Mouse (Mus musculus) cerebellum, postnatal 25 days (tissue): ENCODE measurements around the gene Psd.

Experiments used
- DNase-seq, 2 experiments: peaks; one replicate each; pipeline ENCODE4 v3.0.0; 2021; ENCODE audit warnings: mixed read lengths in 2 of 2

Psd gene

GRCm38 (mm10) chr19:46320076-46320785 is 6.7 kb downstream of the Psd start:
- DNase-seq = peak; percentile 23 to 34

- DNase-seq = peak; percentile 70 to 82
These were observed 8.2 kb downstream of the Psd start for GRCm38 (mm10) chr19:46318586-46319378.

DNA sequence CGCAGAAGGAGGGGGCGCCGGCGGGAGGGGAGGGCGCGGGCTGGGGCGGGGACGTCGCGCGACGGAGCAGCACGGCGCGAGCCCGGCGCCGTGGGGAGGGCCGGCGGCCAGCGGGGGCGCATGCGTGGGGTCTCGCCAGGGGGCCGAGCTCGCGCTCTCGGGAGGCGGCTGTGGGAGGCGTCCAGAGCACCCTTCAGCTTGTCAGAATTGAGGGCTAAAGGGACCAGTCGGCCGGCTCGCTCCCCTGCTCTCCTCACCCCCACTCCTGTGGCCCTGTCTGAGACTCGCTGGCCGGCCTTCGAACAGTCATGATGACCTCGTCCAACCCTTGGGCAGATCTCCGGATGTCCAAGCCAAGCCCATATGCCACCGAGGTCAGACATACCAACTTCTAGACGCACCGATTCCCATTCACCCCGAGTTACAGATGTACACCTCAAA is 8.9 kb downstream of the Psd start:
- DNase-seq = peak; percentile 57 to 64

DNA sequence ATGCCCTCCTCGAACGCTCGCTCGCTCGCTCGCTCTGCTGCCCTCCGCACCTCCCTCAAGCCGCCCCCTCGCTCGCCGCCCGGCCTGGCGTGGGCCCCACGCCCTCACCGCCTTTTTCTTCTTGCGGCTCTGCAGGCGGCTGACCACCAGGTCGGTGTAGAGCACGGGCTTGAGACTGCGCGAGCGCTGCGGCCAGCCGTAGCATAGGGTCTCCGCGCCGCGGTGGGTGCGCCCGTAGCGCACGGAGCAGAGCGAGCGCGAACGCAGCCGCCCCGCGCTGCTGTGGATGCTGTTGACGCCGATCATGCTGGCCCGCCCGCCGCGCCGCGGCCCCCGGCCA is 9.4 kb downstream of the Psd start:
- DNase-seq = peak; percentile 31 to 49

GRCm38 (mm10) chr19:46316846-46317545 is 10.0 kb downstream of the Psd start:
- DNase-seq = peak; percentile 13 to 28

GRCm38 (mm10) chr19:46315752-46316610 is 11.0 kb downstream of the Psd start:
- peak; percentile 5 for DNase-seq

DNA sequence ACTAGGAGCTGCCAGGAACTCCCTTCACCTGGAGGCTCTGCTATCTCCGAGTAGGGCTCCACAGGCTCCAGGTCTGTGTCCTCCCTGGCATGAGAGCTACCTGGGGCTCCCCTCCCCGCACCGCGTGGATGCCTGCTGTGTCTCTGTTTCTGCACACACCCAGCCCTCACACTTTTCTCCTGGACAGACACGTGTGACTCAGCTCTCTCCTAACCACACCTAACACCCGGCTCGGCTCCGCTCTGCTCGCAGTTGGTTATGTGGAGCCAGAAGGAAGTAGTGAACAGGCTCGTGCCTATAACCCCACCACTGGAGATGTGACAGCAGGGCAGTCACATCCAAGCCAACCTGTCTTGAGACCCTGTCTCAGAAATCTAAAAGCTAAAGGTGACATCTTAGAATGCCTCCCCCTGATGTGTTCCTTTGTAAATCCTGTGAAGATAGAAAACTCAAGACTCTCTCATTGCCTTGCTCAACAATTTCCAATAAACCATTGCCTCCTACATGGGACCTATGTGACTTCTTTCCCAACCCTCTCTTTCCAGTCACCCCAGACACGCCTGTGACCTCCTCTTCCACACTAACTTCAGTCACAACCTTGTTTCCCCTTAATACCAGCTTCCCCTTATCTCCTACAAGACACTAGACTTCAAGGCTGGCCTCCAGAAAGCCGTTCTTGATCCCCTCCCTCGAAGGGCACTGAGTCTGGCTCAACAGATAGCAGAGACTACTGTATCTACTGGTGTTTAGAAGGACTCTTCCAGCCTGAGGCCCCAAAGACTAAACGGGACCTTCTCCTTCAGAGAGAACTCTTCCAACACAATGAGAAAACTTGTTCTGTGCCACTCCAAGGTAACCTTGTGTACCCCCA is 11.8 kb downstream of the Psd start:
- DNase-seq = peak; percentile 5 to 7

- DNase-seq = peak; percentile 21 to 59
These were observed 12.8 kb downstream of the Psd start for GRCm38 (mm10) chr19:46314151-46314601.

- DNase-seq = peak in 1 of 2 experiments; percentile 5
These were observed 13.4 kb downstream of the Psd start for GRCm38 (mm10) chr19:46313591-46313990.

DNA sequence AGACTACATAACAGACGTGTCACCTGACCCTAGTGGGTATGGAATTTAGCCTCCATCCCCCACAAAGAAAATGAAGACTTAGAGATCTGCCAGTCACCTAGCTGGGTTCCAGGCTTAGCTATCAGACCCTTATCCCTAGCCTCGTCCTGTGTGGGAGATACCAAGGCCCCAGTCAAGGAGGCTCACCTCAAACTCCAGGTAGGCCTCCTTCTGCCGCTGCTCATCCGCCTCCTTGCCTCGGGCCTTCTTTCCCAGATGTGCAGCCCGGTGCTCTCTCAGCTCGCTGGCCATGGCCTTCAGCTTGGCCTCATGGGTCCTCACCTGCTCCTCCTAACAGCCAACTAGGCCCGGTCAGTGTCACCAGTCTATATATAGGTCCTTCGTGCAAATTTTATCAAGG is 13.8 kb downstream of the Psd start:
- DNase-seq = peak in 1 of 2 experiments; percentile 3

- peak; percentile 6 to 17 for DNase-seq
These were observed 14.4 kb downstream of the Psd start for GRCm38 (mm10) chr19:46312566-46312965.

DNA sequence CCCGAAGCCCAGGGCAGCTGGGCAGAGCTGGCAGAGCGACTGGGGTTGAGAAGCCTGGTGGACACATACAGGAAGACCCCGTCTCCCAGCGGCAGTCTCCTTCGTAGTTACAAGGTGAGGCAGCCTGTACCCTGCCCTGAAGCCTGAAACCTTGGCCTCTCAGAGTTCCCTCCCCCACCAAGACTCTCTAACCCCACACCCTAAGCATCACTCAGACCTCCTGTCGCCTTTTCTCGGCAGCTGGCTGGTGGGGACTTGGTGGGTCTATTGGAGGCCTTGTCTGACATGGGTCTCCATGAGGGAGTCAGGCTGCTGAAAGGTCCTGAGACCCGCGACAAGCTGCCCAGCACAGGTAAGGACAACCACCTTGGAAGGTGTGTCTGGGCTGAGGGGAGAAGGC is 15.6 kb downstream of the Psd start:
- peak; percentile 6 to 7 for DNase-seq

- peak; percentile 11 to 22 for DNase-seq
These were observed 16.6 kb downstream of the Psd start for GRCm38 (mm10) chr19:46310312-46310865.

DNA sequence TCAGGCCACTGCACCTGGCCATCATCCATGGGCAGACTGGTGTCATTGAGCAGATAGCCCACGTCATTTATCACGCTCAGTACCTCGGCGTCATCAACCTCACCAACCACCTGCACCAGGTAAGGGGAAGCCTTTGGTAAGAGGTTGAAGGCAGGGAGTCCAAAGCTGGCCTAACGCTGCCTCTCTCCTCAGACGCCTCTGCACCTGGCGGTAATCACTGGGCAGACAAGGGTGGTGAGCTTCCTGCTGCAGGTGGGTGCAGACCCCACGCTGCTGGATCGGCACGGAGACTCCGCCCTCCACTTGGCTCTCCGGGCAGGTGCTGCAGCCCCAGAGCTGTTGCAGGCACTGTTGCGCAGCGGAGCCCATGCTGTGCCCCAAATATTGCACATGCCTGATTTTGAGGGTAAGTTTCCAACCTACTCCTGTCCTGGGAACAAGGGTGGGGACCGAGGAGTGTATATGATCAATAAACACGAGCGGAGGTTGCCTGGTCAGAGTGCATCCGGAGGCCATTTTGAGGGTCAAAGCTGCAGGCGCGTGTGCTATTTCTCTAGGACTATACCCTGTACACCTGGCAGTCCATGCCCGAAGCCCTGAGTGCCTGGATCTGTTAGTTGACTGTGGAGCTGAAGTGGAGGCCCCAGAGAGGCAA is 17.2 kb downstream of the Psd start:
- DNase-seq = peak; percentile 23 to 33

DNA sequence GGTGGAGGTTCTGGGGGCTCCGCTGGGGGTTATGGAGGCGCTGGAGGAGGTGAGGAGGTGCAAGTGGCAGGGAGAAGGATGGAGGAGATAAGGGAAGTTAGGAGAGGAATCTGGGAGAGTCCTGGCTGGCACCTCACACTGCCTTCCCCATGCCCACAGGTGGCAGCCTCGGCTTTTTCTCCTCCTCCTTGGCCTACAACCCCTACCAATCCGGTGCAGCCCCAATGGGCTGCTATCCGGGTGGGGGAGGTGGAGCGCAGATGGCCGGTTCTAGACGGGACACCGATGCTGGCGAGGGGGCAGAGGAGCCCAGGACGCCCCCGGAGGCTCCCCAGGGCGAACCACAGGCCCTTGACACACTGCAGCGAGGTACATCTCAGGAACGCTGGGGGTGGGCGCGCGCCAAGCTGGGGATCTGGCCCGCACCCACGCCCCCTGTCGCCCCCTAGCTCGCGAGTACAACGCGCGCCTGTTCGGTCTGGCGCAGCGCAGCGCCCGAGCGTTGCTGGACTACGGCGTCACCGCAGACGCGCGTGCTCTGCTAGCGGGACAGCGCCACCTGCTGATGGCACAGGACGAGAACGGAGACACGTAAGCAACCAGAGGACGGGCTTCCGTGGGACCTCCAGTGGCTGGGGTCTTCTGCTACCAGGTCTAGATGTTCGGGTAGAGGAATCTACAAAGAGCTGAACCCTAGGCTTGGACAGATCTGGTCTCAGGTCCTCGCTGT is 18.1 kb downstream of the Psd start:
- DNase-seq = peak; percentile 92 to 96

DNA sequence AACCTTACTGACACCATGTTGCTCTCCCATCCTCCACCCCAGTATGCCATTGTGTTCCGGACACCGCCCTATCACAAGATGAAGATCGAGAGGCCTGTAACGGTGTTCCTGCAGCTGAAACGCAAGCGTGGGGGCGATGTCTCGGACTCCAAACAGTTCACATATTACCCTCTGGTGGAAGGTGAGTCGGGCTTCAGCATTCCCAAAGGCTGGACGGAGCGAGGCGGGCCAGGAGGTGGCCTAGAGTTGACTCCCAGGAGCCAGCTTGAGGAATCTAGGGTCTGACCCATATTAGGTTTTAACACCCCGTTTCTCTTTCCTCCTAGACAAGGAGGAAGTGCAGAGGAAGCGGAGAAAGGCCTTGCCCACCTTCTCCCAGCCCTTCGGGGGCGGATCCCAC is 18.7 kb downstream of the Psd start:
- peak; percentile 16 to 21 for DNase-seq

- DNase-seq = peak; percentile 10 to 15
These were observed 19.2 kb downstream of the Psd start for GRCm38 (mm10) chr19:46307781-46308180.

DNA sequence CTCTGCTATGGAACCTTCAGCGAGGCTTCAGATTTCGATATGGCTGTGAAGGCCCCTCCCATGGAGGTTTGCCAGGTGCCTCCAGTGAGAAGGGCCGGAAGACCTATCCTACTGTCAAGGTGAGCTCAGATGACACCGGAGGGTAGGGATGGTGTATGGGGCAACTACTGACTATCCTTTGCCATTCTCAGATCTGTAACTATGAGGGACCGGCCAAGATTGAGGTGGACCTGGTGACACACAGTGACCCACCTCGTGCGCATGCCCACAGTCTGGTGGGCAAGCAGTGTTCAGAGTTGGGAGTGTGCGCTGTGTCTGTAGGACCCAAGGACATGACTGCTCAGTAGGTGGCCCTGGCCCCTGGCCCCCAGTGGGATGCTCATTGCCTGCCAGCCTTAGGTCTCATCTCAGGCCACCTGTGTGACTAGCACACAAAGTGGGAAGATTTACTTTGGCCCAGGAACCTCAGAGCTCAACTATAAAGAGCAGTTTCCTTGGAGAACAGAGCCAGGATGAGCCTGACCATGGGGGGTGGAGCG is 20.1 kb downstream of the Psd start:
- DNase-seq = peak; percentile 5 to 21

GRCm38 (mm10) chr19:46306268-46306610 is 20.7 kb downstream of the Psd start:
- peak in 1 of 2 experiments; percentile 4 for DNase-seq
